ENCODE assay signal across 9 mouse cellular contexts in the genomic region with DNA sequence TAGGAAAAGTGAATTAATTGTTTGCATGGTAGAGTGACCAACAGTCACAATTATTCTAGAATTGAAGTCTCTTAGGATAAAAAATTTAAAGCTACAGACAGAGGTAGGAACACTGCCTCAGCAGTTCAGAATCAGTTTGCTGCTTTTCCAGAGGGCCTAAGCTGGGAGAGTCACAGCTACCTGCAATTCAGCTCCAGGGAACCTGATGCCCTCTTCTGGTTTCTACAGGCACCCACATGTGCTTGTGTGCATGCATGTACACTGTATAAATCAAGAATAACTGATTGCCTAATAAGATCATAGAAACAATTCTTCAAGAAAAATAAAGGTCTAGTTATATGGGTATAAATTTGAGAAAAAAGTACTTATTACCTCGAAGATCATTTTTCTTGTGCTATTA.
DNase-seq lines count a peak whose midpoint lies in the region; ATAC-seq and TF ChIP-seq lines count a peak whose summit lies in the region.
"Had no signal": no experiment of that assay in that cellular context is flagged by ENCODE, and none has a peak within 500 bp of the region (broad histone marks: within the 10 kb centered on the region; RNA-seq: fewer than 3 reads in every experiment).

No protein-coding gene starts in this region.

- H3K9ac ChIP-seq in kidney, embryonic 15.5 days: no peak overlapping the region
- no peak overlapping the region for H3K9ac ChIP-seq in neural tube, embryonic 14.5 days (replicated peaks; ENCODE audit: low read depth, low read length)
- H3K9ac ChIP-seq in neural tube, embryonic 15.5 days (replicated peaks): no peak overlapping the region
- H3K9ac ChIP-seq: heart, embryonic 15.5 days had no signal

- TF ChIP-seq POLR2A in cerebellum, adult 2 months (IDR thresholded peaks at IDR 0.05; ENCODE audit: borderline replicate concordance, insufficient read depth, low read length): no peak
- TF ChIP-seq POLR2A in kidney, adult 2 months (IDR thresholded peaks at IDR 0.05; ENCODE audit: low read depth, low read length): no peak

- no peak for ATAC-seq in cerebellum, adult (ENCODE audit: insufficient number of reproducible peaks, low FRiP score, low TSS enrichment)
- no peak for ATAC-seq in kidney, embryonic 15.5 days (replicated peaks; ENCODE audit: low FRiP score)
- ATAC-seq in neural tube, embryonic 14.5 days (ENCODE audit: low read depth): peak; percentile 61; the same call in 1 of the 2 replicates
- ATAC-seq in neural tube, embryonic 15.5 days (ENCODE audit: low FRiP score): no peak

- peak in 1 of 2 experiments; percentile 22 for DNase-seq in cerebellum, adult 2 months
- peak; percentile 20 for DNase-seq in kidney, adult 2 months
- DNase-seq in thymus, postnatal 0 days (ENCODE audit: low spot score): no peak
- DNase-seq in heart, adult 8-10 months (ENCODE audit: low spot score): no peak

- no peaks in the 10 kb centered on the region for H3K36me3 ChIP-seq in kidney, adult 2 months (ENCODE audit: control insufficient read depth, insufficient read depth, low read length)
- no peaks in the 10 kb centered on the region for H3K36me3 ChIP-seq in kidney, embryonic 15.5 days
- no peaks in the 10 kb centered on the region for H3K36me3 ChIP-seq in neural tube, embryonic 14.5 days (ENCODE audit: control insufficient read depth, insufficient read depth, low read length)
- H3K36me3 ChIP-seq in neural tube, embryonic 15.5 days: no peaks in the 10 kb centered on the region
- H3K36me3 ChIP-seq: heart, embryonic 15.5 days had no signal

- no peak overlapping the region for H3K4me2 ChIP-seq in kidney, embryonic 15.5 days
- H3K4me2 ChIP-seq in neural tube, embryonic 14.5 days (ENCODE audit: low read depth, low read length): no peak overlapping the region
- H3K4me2 ChIP-seq in neural tube, embryonic 15.5 days: no peak overlapping the region
- H3K4me2 ChIP-seq: heart, embryonic 15.5 days had no signal

- no peak overlapping the region for H3K27ac ChIP-seq in cerebellum, adult 2 months (ENCODE audit: insufficient read depth, low read length)
- no peak overlapping the region for H3K27ac ChIP-seq in kidney, adult 2 months (ENCODE audit: insufficient read depth, low read depth, low read length)
- H3K27ac ChIP-seq in kidney, embryonic 15.5 days: no peak overlapping the region
- H3K27ac ChIP-seq in neural tube, embryonic 14.5 days (ENCODE audit: low read depth, low read length): no peak overlapping the region
- no peak overlapping the region for H3K27ac ChIP-seq in neural tube, embryonic 15.5 days (replicated peaks)
- H3K27ac ChIP-seq: heart, embryonic 15.5 days had no signal

- 71% methylated on average over 1 of the region's 1 CpGs for WGBS in cerebellum, adult 2 months
- 57% methylated on average over 1 of the region's 1 CpGs for WGBS in kidney, adult 2 months
- WGBS in kidney, embryonic 15.5 days: 76% methylated on average over 1 of the region's 1 CpGs
- 91% methylated on average over 1 of the region's 1 CpGs for WGBS in neural tube, embryonic 14.5 days
- WGBS in neural tube, embryonic 15.5 days: 79% methylated on average over 1 of the region's 1 CpGs

- H3K4me3 ChIP-seq in cerebellum, adult 2 months (replicated peaks; ENCODE audit: insufficient read depth, low read depth, low read length): no peak overlapping the region
- no peak overlapping the region for H3K4me3 ChIP-seq in kidney, adult 2 months (ENCODE audit: insufficient read depth, low read depth, low read length)
- H3K4me3 ChIP-seq in kidney, embryonic 15.5 days (replicated peaks): no peak overlapping the region
- H3K4me3 ChIP-seq in neural tube, embryonic 14.5 days (ENCODE audit: low read depth, low read length): no peak overlapping the region
- H3K4me3 ChIP-seq in neural tube, embryonic 15.5 days (replicated peaks): no peak overlapping the region
- H3K4me3 ChIP-seq: heart, embryonic 15.5 days had no signal

- peaks cover 4% of the 10 kb centered on the region; the same call in 1 of the 2 replicates for H3K4me1 ChIP-seq in cerebellum, adult 2 months (ENCODE audit: control insufficient read depth, insufficient read depth, low read length)
- H3K4me1 ChIP-seq in kidney, adult 2 months (ENCODE audit: control insufficient read depth, insufficient read depth, low read length): no peaks in the 10 kb centered on the region
- no peaks in the 10 kb centered on the region for H3K4me1 ChIP-seq in kidney, embryonic 15.5 days
- no peaks in the 10 kb centered on the region for H3K4me1 ChIP-seq in neural tube, embryonic 14.5 days (ENCODE audit: control insufficient read depth, insufficient read depth, low read length)
- no peaks in the 10 kb centered on the region for H3K4me1 ChIP-seq in neural tube, embryonic 15.5 days
- H3K4me1 ChIP-seq: heart, embryonic 15.5 days had no signal

- peak; percentile 31; the same call in 1 of the 2 replicates for TF ChIP-seq CTCF in cerebellum, adult 2 months (IDR thresholded peaks at IDR 0.05; ENCODE audit: borderline replicate concordance, insufficient read depth, low read depth, low read length)
- TF ChIP-seq CTCF in kidney, adult 2 months (conservative IDR thresholded peaks at IDR 0.05; ENCODE audit: insufficient read depth, insufficient read length, low read depth, low read length): peak; percentile 61

- H3K27me3 ChIP-seq in cerebellum, adult 2 months (ENCODE audit: control insufficient read depth, insufficient read depth, low read length): no peaks in the 10 kb centered on the region
- no peaks in the 10 kb centered on the region for H3K27me3 ChIP-seq in kidney, adult 2 months (replicated peaks; ENCODE audit: control insufficient read depth, insufficient read depth, low read length)
- H3K27me3 ChIP-seq in kidney, embryonic 15.5 days: no peaks in the 10 kb centered on the region
- no peaks in the 10 kb centered on the region for H3K27me3 ChIP-seq in neural tube, embryonic 14.5 days (ENCODE audit: control insufficient read depth, insufficient read depth, low read length)
- no peaks in the 10 kb centered on the region for H3K27me3 ChIP-seq in neural tube, embryonic 15.5 days (replicated peaks)
- H3K27me3 ChIP-seq: heart, embryonic 15.5 days had no signal

- no peaks in the 10 kb centered on the region for H3K9me3 ChIP-seq in kidney, embryonic 15.5 days (replicated peaks)
- H3K9me3 ChIP-seq in neural tube, embryonic 14.5 days (ENCODE audit: control insufficient read depth, low read length): no peaks in the 10 kb centered on the region
- no peaks in the 10 kb centered on the region for H3K9me3 ChIP-seq in neural tube, embryonic 15.5 days (replicated peaks)
- H3K9me3 ChIP-seq: heart, embryonic 15.5 days had no signal
